8 mouse cellular contexts compared by ENCODE assay signal in genomic region chr13:92353956-92354355, GRCm38 (mm10). TPM values are rescaled to one million over a fixed set of nuclear protein-coding genes. Genes with fewer than 3 reads are reported as not detected.
DNase-seq lines count a peak whose midpoint lies in the region; ATAC-seq and TF ChIP-seq lines count a peak whose summit lies in the region.

No protein-coding gene starts in this region.

- no peak for DNase-seq in heart, adult 8-10 months (ENCODE audit: low spot score)
- DNase-seq in NIH3T3 (ENCODE audit: low read depth), result peak; percentile 35
- no peak for DNase-seq in forebrain, postnatal 0 days
- DNase-seq in liver, embryonic 13.5 days, result peak; percentile 8
- no peak for DNase-seq in urinary bladder, adult 18-20 months (ENCODE audit: low spot score in 2 of 2)
- no peak for DNase-seq in spleen, adult 12 weeks (ENCODE audit: low spot score)

- H3K4me1 ChIP-seq in heart, embryonic 11.5 days (ENCODE audit: control insufficient read depth, insufficient read depth, low read length), result peaks cover 6% of the 10 kb centered on the region
- H3K4me1 ChIP-seq in forebrain, postnatal 0 days (ENCODE audit: insufficient read depth), result 0 out of 2 replicates have a peak, but pooled peaks cover 3% of the 10 kb centered on the region
- H3K4me1 ChIP-seq in liver, embryonic 13.5 days (replicated peaks), result peaks cover 34% of the 10 kb centered on the region
- H3K4me1 ChIP-seq in small intestine, adult 2 months (ENCODE audit: control insufficient read depth, insufficient read depth, insufficient read length, low read length), result peaks cover 9% of the 10 kb centered on the region; the same call in 1 of the 2 replicates

- H3K27me3 ChIP-seq in heart, embryonic 11.5 days (ENCODE audit: control insufficient read depth, insufficient read depth, low read length), result no peaks in the 10 kb centered on the region
- H3K27me3 ChIP-seq in forebrain, postnatal 0 days (ENCODE audit: insufficient read depth, low read length), result no peaks in the 10 kb centered on the region
- no peaks in the 10 kb centered on the region for H3K27me3 ChIP-seq in liver, embryonic 13.5 days
- no peaks in the 10 kb centered on the region for H3K27me3 ChIP-seq in small intestine, adult 2 months (ENCODE audit: control insufficient read depth, insufficient read depth, low read length)

- 18% methylated on average over 4 of the region's 4 CpGs for WGBS in heart, embryonic 11.5 days (ENCODE audit: insufficient replicate concordance)
- 12% methylated on average over 4 of the region's 4 CpGs for WGBS in forebrain, postnatal 0 days
- 21% methylated on average over 4 of the region's 4 CpGs for WGBS in liver, embryonic 13.5 days (ENCODE audit: insufficient replicate concordance)
- WGBS in small intestine, adult 2 months, result 3% methylated on average over 4 of the region's 4 CpGs

- H3K36me3 ChIP-seq in heart, embryonic 11.5 days (ENCODE audit: control insufficient read depth, insufficient read depth, low read length), result no peaks in the 10 kb centered on the region
- 0 out of 2 replicates have a peak, but pooled peaks cover 4% of the 10 kb centered on the region for H3K36me3 ChIP-seq in forebrain, postnatal 0 days (ENCODE audit: insufficient read depth)
- H3K36me3 ChIP-seq in liver, embryonic 13.5 days, result peaks cover 36% of the 10 kb centered on the region
- peaks cover 7% of the 10 kb centered on the region for H3K36me3 ChIP-seq in small intestine, adult 2 months (ENCODE audit: control insufficient read depth, insufficient read depth, low read length)

- no peak for TF ChIP-seq CTCF in forebrain, postnatal 0 days (IDR thresholded peaks at IDR 0.05; ENCODE audit: low read depth)
- no peak for TF ChIP-seq CTCF in small intestine, adult 2 months (IDR thresholded peaks at IDR 0.05; ENCODE audit: extremely low read depth, insufficient read length, insufficient replicate concordance, low read depth, low read length)

- no peaks in the 10 kb centered on the region for H3K9me3 ChIP-seq in heart, embryonic 11.5 days (replicated peaks; ENCODE audit: control insufficient read depth, low read length)
- H3K9me3 ChIP-seq in forebrain, postnatal 0 days (ENCODE audit: low read length), result no peaks in the 10 kb centered on the region
- H3K9me3 ChIP-seq in liver, embryonic 13.5 days (replicated peaks), result no peaks in the 10 kb centered on the region

- no peak for ATAC-seq in heart, embryonic 11.5 days (replicated peaks; ENCODE audit: insufficient number of reproducible peaks, low FRiP score, low TSS enrichment)
- ATAC-seq in forebrain, postnatal 0 days, result no peak
- ATAC-seq in liver, embryonic 13.5 days (ENCODE audit: low read depth), result no peak

- no peak overlapping the region for H3K27ac ChIP-seq in heart, embryonic 11.5 days (ENCODE audit: low read depth, low read length)
- peak overlapping the region; percentile 92; the same call in 1 of the 2 replicates for H3K27ac ChIP-seq in forebrain, postnatal 0 days (ENCODE audit: low read depth, low read length)
- H3K27ac ChIP-seq in liver, embryonic 13.5 days, result peak overlapping the region; percentile 53
- peak overlapping the region; percentile 56; the same call in 1 of the 2 replicates for H3K27ac ChIP-seq in small intestine, adult 2 months (ENCODE audit: insufficient read depth, low read depth, low read length)

- H3K4me2 ChIP-seq in heart, embryonic 11.5 days, result peak overlapping the region; percentile 59
- H3K4me2 ChIP-seq in forebrain, postnatal 0 days (ENCODE audit: low read depth), result peak overlapping the region; percentile 94
- peak overlapping the region; percentile 94 for H3K4me2 ChIP-seq in liver, embryonic 13.5 days

- H3K4me3 ChIP-seq in heart, embryonic 11.5 days (ENCODE audit: low read depth, low read length), result peak overlapping the region; percentile 74
- H3K4me3 ChIP-seq in forebrain, postnatal 0 days (ENCODE audit: low read depth, low read length), result peak overlapping the region; percentile 71
- H3K4me3 ChIP-seq in liver, embryonic 13.5 days (replicated peaks), result peak overlapping the region; percentile 81
- peak overlapping the region; percentile 93 for H3K4me3 ChIP-seq in small intestine, adult 2 months (ENCODE audit: low read depth, low read length)

- peak overlapping the region; percentile 34; the same call in 1 of the 2 replicates for H3K9ac ChIP-seq in heart, embryonic 11.5 days (ENCODE audit: low read depth, low read length)
- peak overlapping the region; percentile 73 for H3K9ac ChIP-seq in forebrain, postnatal 0 days
- peak overlapping the region; percentile 70 for H3K9ac ChIP-seq in liver, embryonic 13.5 days

- no peak for TF ChIP-seq POLR2A in small intestine, adult 2 months (IDR thresholded peaks at IDR 0.05; ENCODE audit: low read depth, low read length)

RNA-seq across cellular contexts. Expression of gene Dhfr, which starts 0.6 kb away (rescaled TPM):
- polyA plus RNA-seq in heart, embryonic 11.5 days (2014; fragmentation: Nextera tagmentation; extraction: Ambion mirVana), result 15.1 and 15.2 TPM in 2 replicates
- total RNA-seq in heart, adult 8-10 months (2022), result 1 to 10 TPM in 2 of 4 experiments, under 1 TPM in 2; 0.94 to 1.1 (median 0.99) TPM
- 3.1 and 3.3 TPM in 2 replicates for total RNA-seq in forebrain, postnatal 0 days (2014; rRNA removed)
- 2.8 and 3.1 TPM in 2 replicates for polyA plus RNA-seq in forebrain, postnatal 0 days (2015; fragmentation: Nextera tagmentation; extraction: Ambion mirVana)
- polyA plus RNA-seq in liver, embryonic 13.5 days (2015; fragmentation: Nextera tagmentation; extraction: Ambion mirVana), result 21.0 and 24.0 TPM in 2 replicates
- 1.2 and 3.1 TPM in 2 replicates for polyA plus RNA-seq in small intestine, adult 2 months (2012; rRNA removed)

RNA-seq across cellular contexts. Expression of gene Msh3, which starts 0.8 kb away (rescaled TPM):
- 20.9 and 21.6 TPM in 2 replicates for polyA plus RNA-seq in heart, embryonic 11.5 days (2014; fragmentation: Nextera tagmentation; extraction: Ambion mirVana)
- 10 to 100 TPM in 1 of 4 experiments, 1 to 10 TPM in 3; 6.7 to 10.6 (median 8.2) TPM for total RNA-seq in heart, adult 8-10 months (2022)
- total RNA-seq in forebrain, postnatal 0 days (2014; rRNA removed), result 26.9 and 33.6 TPM in 2 replicates
- 17.2 and 20.3 TPM in 2 replicates for polyA plus RNA-seq in forebrain, postnatal 0 days (2015; fragmentation: Nextera tagmentation; extraction: Ambion mirVana)
- polyA plus RNA-seq in liver, embryonic 13.5 days (2015; fragmentation: Nextera tagmentation; extraction: Ambion mirVana), result 12.8 and 14.5 TPM in 2 replicates
- polyA plus RNA-seq in small intestine, adult 2 months (2012; rRNA removed), result 0.70 and 2.6 TPM in 2 replicates

RNA-seq across cellular contexts. Expression of gene Gm20379, which starts 48.2 kb away (rescaled TPM):
- polyA plus RNA-seq in heart, embryonic 11.5 days (2014; fragmentation: Nextera tagmentation; extraction: Ambion mirVana), result 0.31 and 0.82 TPM in 2 replicates
- total RNA-seq in heart, adult 8-10 months (2022), result not detected
- not detected in 2 replicates for total RNA-seq in forebrain, postnatal 0 days (2014; rRNA removed)
- 0.25 TPM in 1 of 2 replicates, not detected in the other for polyA plus RNA-seq in forebrain, postnatal 0 days (2015; fragmentation: Nextera tagmentation; extraction: Ambion mirVana)
- polyA plus RNA-seq in liver, embryonic 13.5 days (2015; fragmentation: Nextera tagmentation; extraction: Ambion mirVana), result 0.32 and 0.43 TPM in 2 replicates
- not detected in 2 replicates for polyA plus RNA-seq in small intestine, adult 2 months (2012; rRNA removed)

Comparison
In these comparisons a context has a peak if more than half of its experiments do, and no peak if none do; other contexts are left out.
1. DNase-seq: peak in NIH3T3 (single experiment) and liver, embryonic 13.5 days (single experiment); none in heart, adult 8-10 months (single experiment), forebrain, postnatal 0 days (single experiment), urinary bladder, adult 18-20 months (0 of 2) and spleen, adult 12 weeks (single experiment).
2. Peak in every context shown above with its lines, with median percentiles within 50 percentile points of each other: H3K4me2 ChIP-seq, H3K4me3 ChIP-seq and H3K9ac ChIP-seq.